Mouse (Mus musculus) MEL (cell line): ENCODE results near the gene Tsen54. TPM values are rescaled to one million over a fixed set of nuclear protein-coding genes. Genes with fewer than 3 reads are reported as not detected.

Experiments
- DNase-seq: peaks from one replicate; pipeline ENCODE4 v3.0.0; 2011; ENCODE audit warnings: low read depth, low spot score
- H3K27ac ChIP-seq: 2 replicates; pipeline ENCODE4 v1.5.1; 2012; ENCODE audit warnings: low read depth, mild to moderate bottlenecking, control low read depth, low read length, moderate library complexity; ENCODE audit not compliant: control insufficient read depth
- H3K27me3 ChIP-seq, 2 experiments: fragments of 150-350 bp in 1 of 2; sonication (generic) in 1 of 2; 2 replicates each; pipeline ENCODE4 v1.6.1; 2012; ENCODE audit warnings: low read length in 2 of 2, mild to moderate bottlenecking in 2 of 2, improper control_type of control experiment in 1 of 2, moderate library complexity in 1 of 2; ENCODE audit not compliant: insufficient read depth in 2 of 2, control insufficient read depth in 1 of 2
- H3K36me3 ChIP-seq, 2 experiments: 2 replicates each; pipeline ENCODE4 v1.6.1; 2012 to 2014; ENCODE audit warnings: low read length in 2 of 2, improper control_type of control experiment in 1 of 2, inconsistent platforms in 1 of 2, mild to moderate bottlenecking in 1 of 2; ENCODE audit not compliant: insufficient read depth in 2 of 2, control insufficient read depth in 1 of 2
- H3K4me1 ChIP-seq, 2 experiments: fragments of 150-350 bp in 1 of 2; sonication (generic) in 1 of 2; 2 replicates each; pipeline ENCODE4 v1.6.1; 2012; ENCODE audit warnings: low read length in 2 of 2, improper control_type of control experiment in 1 of 2, mild to moderate bottlenecking in 1 of 2; ENCODE audit not compliant: insufficient read depth in 2 of 2, control insufficient read depth in 1 of 2
- H3K4me3 ChIP-seq, 2 experiments: fragments of 150-350 bp in 1 of 2; sonication (generic) in 1 of 2; 2 replicates each; pipeline ENCODE4 v1.5.1; 2012; ENCODE audit warnings: low read depth in 2 of 2, low read length in 2 of 2, mild to moderate bottlenecking in 2 of 2, moderate library complexity in 2 of 2, control low read depth in 1 of 2, improper control_type of control experiment in 1 of 2; ENCODE audit not compliant: control insufficient read depth in 1 of 2, insufficient read depth in 1 of 2
- H3K79me2 ChIP-seq: 2 replicates; pipeline ENCODE4 v1.6.1; 2012; ENCODE audit warnings: mild to moderate bottlenecking, low read length, moderate library complexity; ENCODE audit not compliant: control insufficient read depth, poor library complexity, insufficient read depth
- H3K9ac ChIP-seq: 2 replicates; pipeline ENCODE4 v1.6.1; 2012; ENCODE audit warnings: low read depth, mild to moderate bottlenecking, control low read depth, low read length, moderate library complexity; ENCODE audit not compliant: control insufficient read depth, poor library complexity, severe bottlenecking
- H3K9me3 ChIP-seq: fragments of 150-350 bp; sonication (generic); replicated peaks from 2 replicates; pipeline ENCODE4 v1.6.1; 2012; ENCODE audit warnings: mild to moderate bottlenecking, low read length, improper control_type of control experiment, moderate library complexity; ENCODE audit not compliant: insufficient read depth
- BHLHE40 ChIP-seq: IDR thresholded peaks from 2 replicates; pipeline ENCODE4 v1.6.1; 2012; ENCODE audit warnings: low read depth, mild to moderate bottlenecking, inconsistent platforms, low read length, improper control_type of control experiment, borderline replicate concordance
- CHD2 ChIP-seq: IDR thresholded peaks from 2 replicates; pipeline ENCODE4 v1.6.1; 2011; ENCODE audit warnings: low read length, improper control_type of control experiment
- ELF1 ChIP-seq: IDR thresholded peaks from 2 replicates; pipeline ENCODE4 v1.6.1; 2014; ENCODE audit warnings: low read depth, mild to moderate bottlenecking, inconsistent platforms, low read length, improper control_type of control experiment, moderate library complexity
- EP300 ChIP-seq, 2 experiments: IDR thresholded peaks; 2 replicates each; pipeline ENCODE4 v1.6.1; 2011; ENCODE audit warnings: improper control_type of control experiment in 2 of 2, low read length in 2 of 2, low read depth in 1 of 2, mild to moderate bottlenecking in 1 of 2
- JUND ChIP-seq: IDR thresholded peaks from 2 replicates; pipeline ENCODE4 v1.6.1; 2011; ENCODE audit warnings: low read depth, mild to moderate bottlenecking, improper control_type of control experiment, low read length
- MAFK ChIP-seq: IDR thresholded peaks from 2 replicates; pipeline ENCODE4 v1.6.1; 2011; ENCODE audit warnings: low read depth, mild to moderate bottlenecking, low read length, improper control_type of control experiment, borderline replicate concordance
- MAX ChIP-seq: IDR thresholded peaks from 2 replicates; pipeline ENCODE4 v1.6.1; 2011; ENCODE audit warnings: low read length, improper control_type of control experiment
- MXI1 ChIP-seq: IDR thresholded peaks from 2 replicates; pipeline ENCODE4 v1.6.1; 2011; ENCODE audit warnings: mild to moderate bottlenecking, low read depth, low read length, improper control_type of control experiment
- NELFE ChIP-seq: IDR thresholded peaks from 2 replicates; pipeline ENCODE4 v1.6.1; 2011; ENCODE audit warnings: low read depth, low read length, improper control_type of control experiment
- NRF1 ChIP-seq: IDR thresholded peaks from 2 replicates; pipeline ENCODE4 v1.6.1; 2014; ENCODE audit warnings: low read depth, mild to moderate bottlenecking, inconsistent platforms, low read length, improper control_type of control experiment, moderate library complexity; ENCODE audit not compliant: poor library complexity, insufficient read depth, severe bottlenecking
- POLR2A ChIP-seq, 2 experiments: IDR thresholded peaks; 2 replicates each; pipeline ENCODE4 v1.6.1; 2011 to 2012; ENCODE audit warnings: low read length in 2 of 2, mild to moderate bottlenecking in 2 of 2, control low read depth in 1 of 2, improper control_type of control experiment in 1 of 2, low read depth in 1 of 2, moderate library complexity in 1 of 2; ENCODE audit not compliant: control insufficient read depth in 1 of 2, insufficient read depth in 1 of 2, poor library complexity in 1 of 2
- POLR2AphosphoS2 ChIP-seq: IDR thresholded peaks from 2 replicates; pipeline ENCODE4 v1.6.1; 2011; ENCODE audit warnings: low read length, improper control_type of control experiment
- POLR2AphosphoS5 ChIP-seq: IDR thresholded peaks from 2 replicates; pipeline ENCODE4 v1.6.1; 2012; ENCODE audit warnings: low read depth, borderline replicate concordance, mild to moderate bottlenecking, inconsistent platforms, low read length, moderate library complexity, mixed read lengths
- RCOR1 ChIP-seq: IDR thresholded peaks from 2 replicates; pipeline ENCODE4 v1.6.1; 2012; ENCODE audit warnings: low read depth, mild to moderate bottlenecking, inconsistent platforms, low read length, improper control_type of control experiment
- SIN3A ChIP-seq: IDR thresholded peaks from 2 replicates; pipeline ENCODE4 v1.6.1; 2012; ENCODE audit warnings: low read length, improper control_type of control experiment, inconsistent platforms
- SMC3 ChIP-seq: IDR thresholded peaks from 2 replicates; pipeline ENCODE4 v1.6.1; 2011; ENCODE audit warnings: low read depth, low read length, improper control_type of control experiment
- TAL1 ChIP-seq: IDR thresholded peaks from 2 replicates; pipeline ENCODE4 v1.6.1; 2012; ENCODE audit warnings: mild to moderate bottlenecking, inconsistent platforms, low read length, moderate library complexity, mixed read lengths
- TBP ChIP-seq: IDR thresholded peaks from 2 replicates; pipeline ENCODE4 v1.8.0; 2011; ENCODE audit warnings: low read depth, low read length, improper control_type of control experiment
- UBTF ChIP-seq: IDR thresholded peaks from 2 replicates; pipeline ENCODE4 v1.6.1; 2012; ENCODE audit warnings: low read depth, mild to moderate bottlenecking, inconsistent platforms, low read length, improper control_type of control experiment, moderate library complexity, borderline replicate concordance; ENCODE audit not compliant: insufficient read depth
- USF2 ChIP-seq, 2 experiments: IDR thresholded peaks; 2 replicates each; pipeline ENCODE4 v1.6.1; 2011 to 2012; ENCODE audit warnings: improper control_type of control experiment in 2 of 2, low read length in 2 of 2, borderline replicate concordance in 1 of 2, inconsistent platforms in 1 of 2, low read depth in 1 of 2, mild to moderate bottlenecking in 1 of 2; ENCODE audit not compliant: insufficient read depth in 1 of 2
- ZC3H11A ChIP-seq: IDR thresholded peaks from 2 replicates; pipeline ENCODE4 v1.6.1; 2012; ENCODE audit warnings: low read depth, mild to moderate bottlenecking, inconsistent platforms, low read length, improper control_type of control experiment
- ZMIZ1 ChIP-seq: IDR thresholded peaks from 2 replicates; pipeline ENCODE4 v1.6.1; 2012; ENCODE audit warnings: low read depth, mild to moderate bottlenecking, inconsistent platforms, low read length, improper control_type of control experiment, moderate library complexity
- ZNF384 ChIP-seq: IDR thresholded peaks from 2 replicates; pipeline ENCODE4 v1.6.1; 2012; ENCODE audit warnings: low read depth, mild to moderate bottlenecking, inconsistent platforms, low read length, improper control_type of control experiment
- polyA plus RNA-seq, 2 experiments: library from polyadenylated mRNA; stranded (reverse) in 1 of 2; unstranded in 1 of 2; fragments of >175 nt in 1 of 2; fragments of >200 nt in 1 of 2; gene quantifications; 2 replicates each; pipeline versions ENCODE4 v1.2.1 to v1.2.4; 2012; ENCODE audit warnings: low replicate concordance in 2 of 2, low read depth in 1 of 2; ENCODE audit not compliant: insufficient read length in 2 of 2, insufficient read depth in 1 of 2, missing spikeins in 1 of 2
- total RNA-seq: library from RNA; depleted of rRNA; stranded (reverse); fragments of 300-350 nt; gene quantifications from 2 replicates; pipeline ENCODE4 v1.2.3, GENCODE M21; 2012

Gene Tsen54
- total and polyA plus RNA-seq, 3 experiments = 55.8 to 72.0 TPM; not detected in 1

DNA sequence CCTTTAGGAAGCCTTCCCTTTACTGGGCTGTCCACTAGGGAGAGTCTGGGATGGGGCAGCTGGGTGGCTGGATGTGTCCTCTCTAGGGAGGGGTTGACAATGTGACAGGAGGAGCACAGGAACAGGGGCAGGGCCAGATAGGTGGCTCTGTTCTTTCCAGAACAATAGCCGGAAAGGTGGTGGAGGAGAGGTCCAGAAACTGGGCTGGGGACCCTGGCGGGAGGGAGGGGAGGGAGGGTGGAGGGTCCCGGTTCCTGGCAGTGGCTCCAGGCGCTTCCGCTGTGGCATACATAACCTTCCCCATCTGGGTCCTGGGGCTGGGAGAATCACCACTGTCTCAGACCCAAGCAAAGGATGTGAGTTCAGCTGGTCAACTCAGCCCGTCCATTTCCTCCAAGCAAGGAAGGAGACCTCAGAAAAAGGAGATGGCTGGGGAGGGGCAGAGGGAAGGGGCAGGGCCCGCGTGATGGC lies 5.2 kb upstream of the Tsen54 start:
- TF ChIP-seq SMC3 = no peak
- no peak for TF ChIP-seq UBTF
- TF ChIP-seq TAL1 = no peak
- no peak for TF ChIP-seq NELFE
- no peak for TF ChIP-seq POLR2AphosphoS2
- no peak for TF ChIP-seq POLR2AphosphoS5
- no peak for TF ChIP-seq ZNF384
- no peak for TF ChIP-seq ELF1
- no peak for TF ChIP-seq POLR2A (IDR thresholded peaks at IDR 0.05; ENCODE audit: control insufficient read depth in 1 of 2, insufficient read depth in 1 of 2, low read depth in 1 of 2, low read length in 2 of 2, poor library complexity in 1 of 2)
- no peak for TF ChIP-seq ZC3H11A
- no peak for TF ChIP-seq BHLHE40
- no peak for TF ChIP-seq EP300 (IDR thresholded peaks at IDR 0.05; ENCODE audit: low read depth in 1 of 2, low read length in 2 of 2)
- TF ChIP-seq CHD2 = no peak
- TF ChIP-seq TBP = no peak
- no peak for TF ChIP-seq ZMIZ1
- H3K27ac ChIP-seq = no peak overlapping the region
- H3K4me3 ChIP-seq = no peak overlapping the region

DNA sequence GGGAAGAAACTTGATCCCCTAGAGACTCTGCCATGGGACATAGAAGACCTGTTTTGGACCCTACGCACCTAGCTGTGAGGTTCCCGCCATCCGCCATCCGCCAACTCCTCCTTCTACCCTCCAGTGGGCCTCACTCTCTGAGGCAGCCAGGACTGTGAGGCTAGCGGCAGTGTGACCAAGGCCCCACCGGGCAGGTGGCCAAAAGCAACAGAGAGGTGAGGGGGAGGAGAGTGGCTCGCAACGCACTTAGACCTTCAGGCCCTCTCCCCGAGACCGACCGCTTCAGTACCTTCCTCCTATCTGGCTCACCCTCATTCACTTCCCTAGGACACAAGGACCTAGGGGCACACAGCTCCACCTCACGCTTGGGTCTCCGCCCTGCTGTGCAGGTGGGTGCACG lies 4.1 kb upstream of the Tsen54 start:
- no peak for TF ChIP-seq NRF1
- no peak for TF ChIP-seq USF2 (IDR thresholded peaks at IDR 0.05; ENCODE audit: borderline replicate concordance in 1 of 2, insufficient read depth in 1 of 2, low read depth in 1 of 2, low read length in 2 of 2)
- TF ChIP-seq RCOR1 = no peak
- no peak for TF ChIP-seq POLR2A (IDR thresholded peaks at IDR 0.05; ENCODE audit: control insufficient read depth in 1 of 2, insufficient read depth in 1 of 2, low read depth in 1 of 2, low read length in 2 of 2, poor library complexity in 1 of 2)
- no peak for TF ChIP-seq ELF1
- no peak for TF ChIP-seq ZMIZ1
- no peak for TF ChIP-seq MAFK
- TF ChIP-seq SIN3A = no peak
- no peak for TF ChIP-seq JUND
- TF ChIP-seq MXI1 = no peak
- no peak for TF ChIP-seq MAX
- no peak for TF ChIP-seq POLR2AphosphoS2
- TF ChIP-seq, all 39 proteins: peak for 0
- Histone ChIP-seq H3K27ac (no peak overlapping the region), H3K4me3 (no peak overlapping the region), H3K36me3 (peaks cover 0 to 7% of the 10 kb centered on the region in 2 experiments; a peak in 2 of 4 replicates), H3K79me2 (peaks cover 15% of the 10 kb centered on the region), H3K9ac (no peak overlapping the region), H3K27me3 (no peaks in the 10 kb centered on the region), H3K9me3 (no peaks in the 10 kb centered on the region), H3K4me1 (peaks cover 2 to 17% of the 10 kb centered on the region in 2 experiments; a peak in 3 of 4 replicates)
- DNase-seq = no peak

More for the DNA sequence above, 5.2 kb upstream of the Tsen54 start:
- Histone ChIP-seq H3K27me3 (no peaks in the 10 kb centered on the region), H3K9me3 (no peaks in the 10 kb centered on the region), H3K36me3 (peaks cover 0 to 6% of the 10 kb centered on the region in 2 experiments; a peak in 2 of 4 replicates), H3K4me1 (peaks cover 0 to 15% of the 10 kb centered on the region in 2 experiments; a peak in 3 of 4 replicates), H3K9ac (peak overlapping the region; percentile 18; the same call in 1 of the 2 replicates), H3K79me2 (peaks cover 7% of the 10 kb centered on the region)
- DNase-seq = no peak
